Mouse (Mus musculus) lung, postnatal 25 days (tissue): ENCODE results near the gene Ggcx.

Experiments
- DNase-seq: peaks from one replicate; pipeline ENCODE4 v3.0.0; 2022; ENCODE audit warnings: low spot score

Ggcx gene

GRCm38 (mm10) chr6:72414076-72414756 lies at the start of gene Ggcx:
Gene Ggcx (plus strand): TSS chr6:72414308.
- DNase-seq = peak; percentile 97

DNA sequence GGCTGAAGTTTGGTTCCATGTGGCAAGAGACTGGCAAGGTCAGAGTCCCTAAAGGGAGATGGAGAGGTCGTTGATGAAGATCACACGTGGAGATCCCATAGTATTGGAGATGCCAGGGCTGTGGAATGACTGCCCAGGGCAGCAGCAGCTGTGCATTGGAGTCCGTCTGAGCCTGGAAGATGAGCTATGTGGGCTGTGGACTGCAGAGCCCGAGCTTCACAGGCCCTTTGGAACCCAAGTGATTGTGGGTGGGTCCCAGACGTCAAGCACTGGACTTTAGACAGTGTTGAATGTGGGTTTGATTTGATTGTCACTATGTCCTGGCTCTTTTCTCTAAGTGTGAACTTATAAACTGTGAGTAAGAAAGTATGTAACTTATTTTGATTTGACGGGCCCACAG lies 49.1 kb upstream of the Ggcx start:
- DNase-seq = no peak

DNA sequence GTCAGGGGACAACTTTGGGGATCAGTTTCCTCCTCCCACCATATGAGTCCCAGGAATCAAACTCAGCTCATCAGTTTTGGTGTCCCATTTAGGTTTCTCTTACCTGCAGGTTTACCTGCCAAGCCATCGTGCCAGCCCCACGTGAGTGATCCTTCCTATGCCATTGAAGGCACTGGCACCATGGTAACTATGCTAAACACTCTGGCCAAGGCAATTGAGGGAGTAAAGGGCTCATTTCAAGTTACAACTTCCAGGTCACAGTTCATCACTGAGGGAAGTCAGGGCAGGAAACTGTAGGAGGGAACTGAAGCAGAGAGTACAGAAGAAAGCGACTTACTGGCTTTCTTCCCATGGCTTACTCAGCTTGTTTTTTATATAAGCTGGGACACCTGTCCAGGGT lies 47.8 kb upstream of the Ggcx start:
- DNase-seq = no peak

DNA sequence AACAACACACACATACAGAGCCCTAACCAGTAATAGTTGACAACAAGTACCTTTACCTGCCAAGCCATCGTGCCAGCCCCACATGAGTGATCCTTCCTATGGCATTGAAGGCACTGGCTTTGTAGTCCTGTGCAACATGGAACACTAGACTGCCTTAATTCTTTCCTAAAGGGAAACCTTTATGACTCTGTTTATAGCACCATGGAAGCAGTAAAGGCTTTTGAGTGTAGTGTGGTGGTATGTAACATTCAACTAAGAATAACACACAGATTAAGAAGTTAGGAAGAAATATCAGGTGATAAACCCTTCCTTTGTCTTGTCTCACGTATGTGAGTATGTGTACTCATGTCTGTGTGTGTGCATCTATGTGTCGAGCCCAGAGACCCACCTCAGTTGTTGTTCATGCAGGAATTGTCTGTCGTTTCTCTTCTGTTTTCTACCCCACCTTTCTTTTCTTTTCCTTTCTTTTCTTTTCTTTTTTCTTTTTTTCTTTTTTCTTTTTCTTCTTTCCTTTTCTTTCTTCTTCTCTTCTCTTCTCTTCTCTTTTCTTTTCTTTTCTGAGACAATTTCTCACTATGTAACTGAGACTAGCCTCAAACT lies 47.2 kb upstream of the Ggcx start, which contains the start of gene Rnf181:
Rnf181 (minus strand) TSS at position 113 of the 600 bp plus-strand sequence.
- no peak for DNase-seq

GRCm38 (mm10) chr6:72367460-72367974 lies 46.6 kb upstream of the Ggcx start:
- DNase-seq = no peak

GRCm38 (mm10) chr6:72369557-72369956 lies 44.6 kb upstream of the Ggcx start:
- DNase-seq = no peak

DNA sequence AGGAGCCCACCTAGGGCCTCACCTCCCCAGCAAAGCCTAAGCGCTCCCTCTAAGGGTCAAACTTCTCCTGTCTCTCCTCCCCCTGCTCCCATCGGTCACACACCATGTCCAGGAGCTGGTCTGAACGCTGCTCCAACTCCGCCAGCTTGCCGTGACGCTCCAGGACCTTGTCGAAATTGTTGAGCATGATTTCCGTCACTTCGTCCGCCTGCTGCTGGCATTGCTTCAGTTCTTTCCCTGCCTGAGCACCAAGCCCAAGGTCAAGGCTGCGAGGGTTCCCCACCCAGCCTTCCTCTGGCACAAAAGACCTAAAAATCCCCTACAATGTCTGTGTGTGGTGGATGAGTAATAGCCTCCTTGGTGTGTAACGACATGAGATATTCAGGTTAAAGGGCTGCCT lies 44.0 kb upstream of the Ggcx start:
- DNase-seq = no peak

DNA sequence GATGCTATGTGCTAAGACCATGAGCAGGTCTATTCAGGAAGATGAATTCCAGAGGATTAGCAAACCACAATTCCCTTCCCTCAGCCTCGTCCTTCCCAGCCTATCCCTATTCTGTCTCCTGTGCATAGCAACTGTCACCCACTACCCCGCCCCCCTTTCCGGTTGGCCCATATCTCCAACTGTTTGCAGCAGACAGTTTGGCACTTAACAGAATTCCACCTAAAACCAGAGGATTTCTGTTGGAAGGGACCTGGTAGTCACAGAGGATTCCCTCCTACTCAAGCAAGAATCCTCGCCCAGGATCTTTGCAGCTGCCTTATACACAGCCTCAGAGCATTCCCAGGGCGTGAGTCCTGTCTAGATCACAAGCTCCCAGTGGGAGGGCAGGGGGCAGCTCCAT lies 43.0 kb upstream of the Ggcx start:
- no peak for DNase-seq

- DNase-seq = no peak
Observed at GRCm38 (mm10) chr6:72371571-72371970, 42.5 kb upstream of the Ggcx start.

GRCm38 (mm10) chr6:72373184-72373583 lies 40.9 kb upstream of the Ggcx start:
- no peak for DNase-seq

DNA sequence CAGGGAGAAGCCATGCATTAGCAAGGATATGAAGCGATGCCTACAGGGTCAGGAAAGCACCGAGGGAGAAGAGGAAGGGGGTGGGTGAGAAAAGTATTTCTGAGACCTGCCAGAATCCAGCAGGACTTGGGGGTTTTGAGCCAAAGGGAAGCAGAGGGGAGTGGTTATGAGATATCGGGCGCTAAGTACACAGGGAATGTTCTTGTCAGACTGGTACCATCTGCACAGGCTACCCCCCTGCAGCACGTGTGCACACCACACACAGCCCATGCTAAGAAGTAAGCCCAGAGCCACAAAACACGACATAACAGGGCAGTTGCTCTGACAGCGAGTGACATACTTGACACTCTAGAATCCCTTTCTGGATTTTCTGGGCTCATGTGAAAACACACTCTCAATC lies 39.9 kb upstream of the Ggcx start:
- no peak for DNase-seq

DNA sequence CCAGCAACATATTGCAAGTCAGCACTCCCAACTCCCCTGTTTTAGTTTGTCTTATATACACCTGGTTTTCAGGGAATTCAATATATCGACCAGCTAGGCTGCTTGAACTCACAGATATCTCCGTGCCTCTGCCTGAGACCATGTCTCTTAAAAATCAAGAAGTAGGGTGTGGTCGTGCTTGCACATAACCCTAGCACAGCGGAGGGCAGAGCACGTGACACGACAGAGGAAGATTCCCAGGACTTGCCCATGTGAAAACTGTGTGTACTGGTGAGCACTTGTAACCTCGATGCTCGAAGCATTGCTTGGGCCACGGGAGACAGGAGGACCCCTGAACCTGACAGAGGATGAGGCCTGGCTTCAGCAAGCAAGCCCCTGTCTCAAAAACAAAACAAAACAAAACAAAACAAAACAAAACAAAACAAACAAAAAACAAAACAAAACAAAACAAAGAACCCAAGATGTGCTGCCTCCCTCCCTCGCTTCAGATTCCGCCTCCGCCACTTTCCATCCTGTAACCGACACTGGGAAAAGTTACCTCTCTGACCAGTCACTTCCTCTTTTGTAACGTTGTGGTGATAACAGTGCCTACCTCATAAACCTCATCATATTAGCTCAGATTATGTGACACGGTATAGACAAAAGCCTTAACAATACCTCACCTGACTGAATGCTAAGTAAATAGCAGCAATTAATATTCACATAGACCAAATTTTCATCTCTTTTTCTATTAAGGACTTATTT lies 39.1 kb upstream of the Ggcx start:
- DNase-seq = no peak

DNA sequence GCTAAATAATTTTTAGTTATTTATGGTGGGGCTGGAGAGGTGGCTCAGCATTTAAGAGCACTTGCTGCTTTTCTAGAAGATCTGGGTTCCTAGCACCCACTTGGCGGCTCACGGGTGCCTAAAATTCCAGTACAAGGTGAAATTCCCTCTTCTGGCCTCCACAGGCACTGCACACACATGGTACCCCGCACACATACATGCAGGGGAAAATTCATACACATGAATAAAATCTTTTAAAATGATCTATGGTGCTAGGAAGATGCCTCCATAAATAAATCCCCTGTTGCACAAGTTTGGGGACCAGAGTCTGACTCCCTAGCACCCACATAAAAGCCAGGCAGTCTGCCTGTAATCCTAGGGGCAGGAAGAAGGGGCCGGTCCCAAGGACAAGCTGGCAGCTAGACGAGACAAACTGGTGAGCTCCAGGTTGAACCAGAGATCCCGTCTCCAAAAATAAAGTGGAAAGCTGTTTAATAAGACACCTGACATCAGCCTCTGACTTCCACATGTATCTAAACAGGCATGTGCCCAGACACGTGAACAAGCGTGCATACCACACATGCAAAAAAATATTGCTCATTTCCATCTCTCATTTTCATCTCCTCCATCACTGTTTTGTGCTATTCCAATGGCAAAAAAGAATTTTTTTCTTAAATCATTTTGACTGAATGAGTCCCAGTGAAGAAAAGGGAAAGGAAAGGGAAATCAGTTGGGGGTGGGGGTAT lies 35.4 kb upstream of the Ggcx start:
- DNase-seq = no peak

- DNase-seq = no peak
Observed at GRCm38 (mm10) chr6:72379377-72380130, 34.6 kb upstream of the Ggcx start.

- peak; percentile 94 for DNase-seq
Observed at GRCm38 (mm10) chr6:72380131-72380770, 33.9 kb upstream of the Ggcx start, which contains the start of gene Vamp5. Gene Vamp5 (minus strand): TSS chr6:72380468.

- no peak for DNase-seq
Observed at GRCm38 (mm10) chr6:72382494-72382893, 31.6 kb upstream of the Ggcx start.

GRCm38 (mm10) chr6:72383142-72383820 lies 30.8 kb upstream of the Ggcx start:
- DNase-seq = no peak

- no peak for DNase-seq
Observed at GRCm38 (mm10) chr6:72383952-72384351, 30.2 kb upstream of the Ggcx start.

- DNase-seq = no peak
Observed at GRCm38 (mm10) chr6:72385258-72385657, 28.9 kb upstream of the Ggcx start.

DNA sequence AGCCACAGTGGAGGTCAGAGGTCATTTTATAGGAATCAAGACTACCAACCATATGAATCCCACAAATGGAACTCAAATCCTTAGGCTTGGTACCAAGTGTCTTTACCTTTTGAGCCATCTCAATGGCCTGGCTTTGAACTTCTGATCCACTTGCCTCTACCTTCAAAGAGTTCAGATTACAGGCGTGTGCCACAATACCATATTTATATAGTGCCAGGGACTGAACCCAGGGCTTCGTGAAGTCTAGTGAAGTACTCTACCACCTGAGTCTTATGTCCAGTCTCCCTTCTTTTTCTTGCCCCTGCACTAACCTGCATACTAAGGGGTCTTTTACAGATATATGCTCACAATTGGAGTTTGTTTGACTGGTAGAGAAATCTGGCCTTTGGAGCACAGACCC lies 27.5 kb upstream of the Ggcx start:
- no peak for DNase-seq
